Mouse (Mus musculus): ENCODE measurements around the gene Gm10073. TPM values are rescaled to one million over a fixed set of nuclear protein-coding genes. Genes with fewer than 3 reads are reported as not detected.

Gm10073 gene
- total and polyA plus RNA-seq, 3 experiments = 21.6 to 224 (median 117) TPM

DNA sequence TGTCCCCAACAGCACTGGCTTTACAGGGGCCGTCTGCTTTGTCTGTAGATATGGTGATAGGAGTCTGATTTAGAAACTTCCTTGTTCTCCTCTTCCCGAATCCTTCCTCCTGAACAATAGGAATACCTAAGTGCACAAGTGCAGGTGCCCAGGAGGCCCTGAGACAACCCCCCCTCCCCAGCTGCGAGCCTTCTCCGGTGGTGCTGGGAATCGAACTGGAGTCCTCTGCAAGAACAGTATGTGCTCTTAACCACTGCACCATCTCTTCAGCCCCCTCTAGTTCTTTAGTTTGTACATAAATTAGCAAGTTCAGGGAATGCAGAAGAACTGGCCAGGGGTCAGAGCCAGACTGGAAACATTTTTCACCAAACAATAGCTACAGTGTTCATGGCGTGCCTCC, 44.6 kb upstream of the Gm10073 start:
- dilution Hi-C loops (cut with MboI; ENCODE audit: extremely low pct_ligation_motif_present, extremely low pct_unique_long_range_greater_than_20kb, low sequenced_read_pairs) (no loop called here), in situ Hi-C loops (cut with MboI; ENCODE audit: low pct_ligation_motif_present, low pct_unique_long_range_greater_than_20kb, low sequenced_read_pairs) (no loop called here)
- Histone ChIP-seq H3K4me3 (replicated peaks in 1 of 3; ENCODE audit: low read depth in 2 of 3, low read length in 2 of 3, poor library complexity in 1 of 3) (no peak overlapping the region), H3K27ac (ENCODE audit: insufficient read depth, low read depth) (no peak overlapping the region), H3K9me3 (replicated peaks; ENCODE audit: low read length) (no peaks in the 10 kb centered on the region), H3K9ac (ENCODE audit: insufficient read depth, low read depth) (no peak overlapping the region), H3K36me3 (replicated peaks in 1 of 2; ENCODE audit: control insufficient read depth in 1 of 2, insufficient read depth in 1 of 2, low read length in 1 of 2) (no peaks in the 10 kb centered on the region), H3K79me2 (replicated peaks; ENCODE audit: control insufficient read depth, extremely low read depth, insufficient read depth, poor library complexity, severe bottlenecking) (no peaks in the 10 kb centered on the region), H3K27me3 (replicated peaks) (no peaks in the 10 kb centered on the region), H3K4me1 (ENCODE audit: control insufficient read depth in 1 of 2, insufficient read depth in 2 of 2) (no peaks in the 10 kb centered on the region), H3K4me2 (ENCODE audit: insufficient read depth, low read depth, poor library complexity, severe bottlenecking) (no peak overlapping the region)
- DNase-seq (ENCODE audit: extremely low read depth) = no peak
- no peak for TF ChIP-seq MAFK (IDR thresholded peaks at IDR 0.05; ENCODE audit: insufficient replicate concordance, low read length)

DNA sequence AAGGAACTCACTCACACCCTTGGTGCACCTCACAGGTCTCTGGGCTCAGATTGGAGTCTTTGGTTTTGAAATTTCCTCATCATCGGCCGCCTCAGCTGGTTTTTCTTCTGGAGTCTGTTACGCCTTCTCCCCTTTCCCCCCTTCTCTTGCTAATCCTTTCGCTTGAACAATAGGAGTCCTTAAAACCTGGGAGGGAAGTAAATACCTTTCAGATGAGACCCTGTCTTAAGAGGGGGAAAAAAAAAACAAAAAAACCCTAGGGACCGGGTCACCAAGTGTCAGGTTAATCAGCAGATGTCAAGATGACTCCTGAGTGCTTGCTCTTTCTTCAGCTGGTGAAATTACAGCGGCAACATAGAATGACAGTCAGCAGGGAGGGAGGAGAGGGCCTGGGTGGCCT, 43.9 kb upstream of the Gm10073 start:
- Histone ChIP-seq H3K4me1 (ENCODE audit: control insufficient read depth in 1 of 2, insufficient read depth in 2 of 2) (peaks cover 0 to 1% of the 10 kb centered on the region in 2 experiments; a peak in 1 of 4 replicates), H3K36me3 (replicated peaks in 1 of 2; ENCODE audit: control insufficient read depth in 1 of 2, insufficient read depth in 1 of 2, low read length in 1 of 2) (no peaks in the 10 kb centered on the region), H3K4me2 (ENCODE audit: insufficient read depth, low read depth, poor library complexity, severe bottlenecking) (no peak overlapping the region), H3K27me3 (replicated peaks) (no peaks in the 10 kb centered on the region), H3K9me3 (replicated peaks; ENCODE audit: low read length) (no peaks in the 10 kb centered on the region), H3K27ac (ENCODE audit: insufficient read depth, low read depth) (no peak overlapping the region), H3K9ac (ENCODE audit: insufficient read depth, low read depth) (no peak overlapping the region), H3K79me2 (replicated peaks; ENCODE audit: control insufficient read depth, extremely low read depth, insufficient read depth, poor library complexity, severe bottlenecking) (no peaks in the 10 kb centered on the region), H3K4me3 (replicated peaks in 1 of 3; ENCODE audit: low read depth in 2 of 3, low read length in 2 of 3, poor library complexity in 1 of 3) (no peak overlapping the region)
- dilution Hi-C loops (cut with MboI; ENCODE audit: extremely low pct_ligation_motif_present, extremely low pct_unique_long_range_greater_than_20kb, low sequenced_read_pairs) = no loop called here
- no peak for DNase-seq (ENCODE audit: extremely low read depth)
- in situ Hi-C loops (cut with MboI; ENCODE audit: low pct_ligation_motif_present, low pct_unique_long_range_greater_than_20kb, low sequenced_read_pairs) = no loop called here
- no peak for TF ChIP-seq MXI1 (IDR thresholded peaks at IDR 0.05; ENCODE audit: low read depth, low read length)

DNA sequence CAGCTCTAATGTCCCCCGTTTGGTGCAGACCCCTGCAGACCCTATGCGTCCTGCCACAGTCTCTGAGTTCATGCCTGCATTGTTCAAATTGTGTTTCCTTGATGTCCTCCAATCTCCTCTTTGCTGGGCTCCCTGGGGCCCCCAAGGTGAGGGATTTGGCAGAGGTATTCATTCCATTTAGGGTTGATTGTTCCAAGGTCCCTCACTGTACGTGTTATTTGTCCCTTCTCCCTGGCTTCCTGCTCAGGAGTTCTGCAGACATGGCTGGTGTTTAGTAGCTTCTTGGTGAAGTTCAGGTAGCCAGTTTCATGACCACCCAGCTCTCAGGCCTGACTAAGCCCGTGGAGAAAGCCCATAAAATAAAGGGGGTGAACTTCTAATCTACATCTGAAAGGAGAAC, 43.4 kb upstream of the Gm10073 start:
- no peak for DNase-seq (ENCODE audit: extremely low read depth)
- Histone ChIP-seq H3K9me3 (replicated peaks; ENCODE audit: low read length) (no peaks in the 10 kb centered on the region), H3K4me3 (replicated peaks in 1 of 3; ENCODE audit: low read depth in 2 of 3, low read length in 2 of 3, poor library complexity in 1 of 3) (no peak overlapping the region), H3K9ac (ENCODE audit: insufficient read depth, low read depth) (no peak overlapping the region), H3K79me2 (replicated peaks; ENCODE audit: control insufficient read depth, extremely low read depth, insufficient read depth, poor library complexity, severe bottlenecking) (no peaks in the 10 kb centered on the region), H3K27ac (ENCODE audit: insufficient read depth, low read depth) (no peak overlapping the region), H3K27me3 (replicated peaks) (no peaks in the 10 kb centered on the region), H3K4me1 (ENCODE audit: control insufficient read depth in 1 of 2, insufficient read depth in 2 of 2) (peaks cover 0 to 6% of the 10 kb centered on the region in 2 experiments; a peak in 1 of 4 replicates), H3K4me2 (ENCODE audit: insufficient read depth, low read depth, poor library complexity, severe bottlenecking) (no peak overlapping the region), H3K36me3 (replicated peaks in 1 of 2; ENCODE audit: control insufficient read depth in 1 of 2, insufficient read depth in 1 of 2, low read length in 1 of 2) (no peaks in the 10 kb centered on the region)
- TF ChIP-seq MYC (IDR thresholded peaks at IDR 0.05; ENCODE audit: low read depth, low read length) (no peak), SMC3 (IDR thresholded peaks at IDR 0.05; ENCODE audit: low read depth, low read length) (no peak), MEF2A (IDR thresholded peaks at IDR 0.05; ENCODE audit: borderline replicate concordance, low read depth, low read length) (no peak), EP300 (IDR thresholded peaks at IDR 0.05; ENCODE audit: low read length) (no peak), HCFC1 (IDR thresholded peaks at IDR 0.05; ENCODE audit: low read depth, low read length) (no peak)
- in situ Hi-C loops (cut with MboI; ENCODE audit: low pct_ligation_motif_present, low pct_unique_long_range_greater_than_20kb, low sequenced_read_pairs) (no loop called here), dilution Hi-C loops (cut with MboI; ENCODE audit: extremely low pct_ligation_motif_present, extremely low pct_unique_long_range_greater_than_20kb, low sequenced_read_pairs) (no loop called here)
